Mouse (Mus musculus) left cerebral cortex, postnatal 14 days (tissue): ENCODE data around the gene Gm973. TPM values are rescaled to one million over a fixed set of nuclear protein-coding genes. Genes with fewer than 3 reads are reported as not detected.

ENCODE experiments used
- DNase-seq, 2 experiments: peaks; one replicate each; pipeline ENCODE4 v3.0.0; 2021 to 2022; ENCODE audit warnings: low spot score in 2 of 2, mixed read lengths in 1 of 2
- intact Hi-C: fragments of 180-260 bp; cut with DNase I; formaldehyde crosslinking; loops from one replicate; pipeline ENCODE4 v1.15.1; 2025
- total RNA-seq, 2 experiments: library from RNA; stranded (reverse); gene quantifications; 2 replicates each; pipeline ENCODE4 v1.2.3; 2021

Gm973 gene
- total RNA-seq, 2 experiments from 2014 or later: 5.8 to 9.0 TPM

- DNase-seq: no peak
- intact Hi-C loops: no loop called here
These were observed 28.4 kb upstream of the Gm973 start for GRCm38 (mm10) chr1:59487651-59488051.

GRCm38 (mm10) chr1:59488481-59488880 is 27.6 kb upstream of the Gm973 start:
- intact Hi-C loops: no loop called here
- DNase-seq: no peak

GRCm38 (mm10) chr1:59488991-59489390 is 27.1 kb upstream of the Gm973 start:
- DNase-seq: peak in 1 of 2 experiments; percentile 43
- intact Hi-C loops: no loop called here

GRCm38 (mm10) chr1:59491517-59491916 is 24.5 kb upstream of the Gm973 start:
- DNase-seq: no peak
- intact Hi-C loops: no loop called here

- intact Hi-C loops: no loop called here
- no peak for DNase-seq
These were observed 23.6 kb upstream of the Gm973 start for GRCm38 (mm10) chr1:59492432-59492831.

- intact Hi-C loops: no loop called here
- DNase-seq: no peak
These were observed 20.1 kb upstream of the Gm973 start for GRCm38 (mm10) chr1:59495970-59496369.

GRCm38 (mm10) chr1:59497741-59498613 is 18.1 kb upstream of the Gm973 start:
- intact Hi-C loops: no loop called here
- no peak for DNase-seq

- DNase-seq: no peak
- intact Hi-C loops: no loop called here
These were observed 16.7 kb upstream of the Gm973 start for GRCm38 (mm10) chr1:59499327-59499726.

- intact Hi-C loops: no loop called here
- DNase-seq: no peak
These were observed 13.7 kb upstream of the Gm973 start for GRCm38 (mm10) chr1:59502355-59502754.

GRCm38 (mm10) chr1:59503659-59504301 is 12.3 kb upstream of the Gm973 start:
- intact Hi-C loops: no loop called here
- DNase-seq: no peak

- intact Hi-C loops: no loop called here
- no peak for DNase-seq
These were observed 11.8 kb upstream of the Gm973 start for GRCm38 (mm10) chr1:59504302-59504700.

GRCm38 (mm10) chr1:59508463-59509139 is 7.5 kb upstream of the Gm973 start:
- DNase-seq: peak in 1 of 2 experiments; percentile 18
- intact Hi-C loops: no loop called here

- intact Hi-C loops: no loop called here
- no peak for DNase-seq
These were observed 4.3 kb upstream of the Gm973 start for GRCm38 (mm10) chr1:59511566-59512270.

- intact Hi-C loops: no loop called here
These were observed 4.3 kb downstream of the Gm973 start for GRCm38 (mm10) chr1:59520226-59520837.

GRCm38 (mm10) chr1:59522456-59522855 is 6.4 kb downstream of the Gm973 start:
- DNase-seq: no peak
- intact Hi-C loops: no loop called here

More at GRCm38 (mm10) chr1:59520226-59520837, 4.3 kb downstream of the Gm973 start:
- no peak for DNase-seq

- no peak for DNase-seq
- intact Hi-C loops: no loop called here
These were observed 7.4 kb downstream of the Gm973 start for GRCm38 (mm10) chr1:59523378-59523958.

GRCm38 (mm10) chr1:59524071-59524470 is 8.0 kb downstream of the Gm973 start:
- DNase-seq: peak in 1 of 2 experiments; percentile 30
- intact Hi-C loops: no loop called here

GRCm38 (mm10) chr1:59524759-59525158 is 8.7 kb downstream of the Gm973 start:
- no peak for DNase-seq
- intact Hi-C loops: no loop called here

- DNase-seq: no peak
- intact Hi-C loops: no loop called here
These were observed 11.2 kb downstream of the Gm973 start for GRCm38 (mm10) chr1:59527219-59527618.
